Mouse (Mus musculus) left cerebral cortex, postnatal 36 days (tissue): ENCODE measurements at regions not wholly inside any gene's neighbourhood (a gene's known extent, or its start where the extent isn't known, plus 50 kb on each side); places are given as distances from the start of the nearest gene placed in this dataset.

Experiments
- DNase-seq, 2 experiments: peaks; one replicate each; pipeline ENCODE4 v3.0.0; 2021 to 2022; ENCODE audit warnings: low spot score in 2 of 2, mixed read lengths in 1 of 2
- intact Hi-C: fragments of 180-260 bp; cut with DNase I; formaldehyde crosslinking; loops from one replicate; pipeline ENCODE4 v1.15.1; 2025

DNA sequence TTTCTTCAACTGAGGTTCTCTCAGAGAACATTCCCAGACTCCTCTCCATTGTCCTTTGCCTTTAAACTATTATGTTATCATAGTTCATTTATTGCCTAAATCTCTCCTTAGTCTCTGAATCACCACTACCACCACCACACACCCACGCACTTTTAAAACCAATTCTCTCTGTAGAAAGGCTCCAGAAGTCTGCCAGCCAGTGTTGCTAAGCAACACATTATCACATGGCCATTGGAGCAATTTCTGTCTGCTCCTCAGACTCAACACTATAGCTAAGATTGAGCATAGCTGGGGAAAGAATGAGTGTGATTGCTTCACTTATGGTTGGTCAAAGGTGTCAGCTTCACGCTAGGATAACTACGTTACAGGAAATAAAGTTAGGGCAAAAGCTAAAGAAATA, 59.3 kb downstream of the Trap1a start:
- intact Hi-C loops, result no loop called here
- DNase-seq, result peak; percentile 6 to 8

DNA sequence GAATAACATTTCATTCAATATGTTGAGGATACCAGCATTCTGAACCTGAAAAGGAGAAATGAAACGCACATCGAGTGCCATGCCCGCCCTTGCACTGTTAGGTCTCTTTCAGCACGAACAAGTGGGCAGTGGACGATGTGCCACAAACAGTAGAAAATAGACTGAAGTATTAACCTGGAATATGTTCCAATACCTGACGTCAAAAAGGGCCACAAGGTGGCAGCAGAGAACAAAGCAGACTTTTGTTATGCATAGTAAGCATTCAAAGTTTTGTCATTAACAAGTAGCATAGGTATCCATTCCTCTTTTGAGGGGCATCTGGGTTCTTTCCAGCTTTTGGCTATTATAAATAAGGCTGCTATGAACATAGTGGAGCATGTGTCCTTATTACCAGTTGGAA, 63.5 kb upstream of the D330045A20Rik start:
- peak; percentile 17 to 43 for DNase-seq
- intact Hi-C loops, result loop anchor here (5.0 kb wide), 2 partner anchors 251 to 346 kb away; no protein-coding TSS in a partner anchor

DNA sequence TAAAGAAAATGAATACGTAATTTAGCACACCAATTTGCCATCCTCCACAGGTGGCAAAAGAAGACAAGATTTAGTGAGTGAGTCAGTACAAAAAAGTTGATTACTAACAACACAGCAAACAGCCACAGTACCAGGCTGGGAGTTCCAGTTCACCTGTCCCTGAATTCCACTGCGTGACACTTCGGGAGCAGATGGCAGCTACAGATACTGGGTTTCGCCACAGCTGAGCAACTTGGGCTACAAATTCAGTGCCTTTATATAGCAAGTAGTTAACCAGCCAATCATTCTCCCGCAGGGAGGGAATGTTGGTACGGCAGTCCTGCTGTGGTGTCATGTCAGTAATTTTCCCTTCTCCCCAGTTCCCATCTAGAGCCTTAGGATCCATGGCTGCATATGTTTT, 60.3 kb upstream of the D330045A20Rik start:
- no peak for DNase-seq

DNA sequence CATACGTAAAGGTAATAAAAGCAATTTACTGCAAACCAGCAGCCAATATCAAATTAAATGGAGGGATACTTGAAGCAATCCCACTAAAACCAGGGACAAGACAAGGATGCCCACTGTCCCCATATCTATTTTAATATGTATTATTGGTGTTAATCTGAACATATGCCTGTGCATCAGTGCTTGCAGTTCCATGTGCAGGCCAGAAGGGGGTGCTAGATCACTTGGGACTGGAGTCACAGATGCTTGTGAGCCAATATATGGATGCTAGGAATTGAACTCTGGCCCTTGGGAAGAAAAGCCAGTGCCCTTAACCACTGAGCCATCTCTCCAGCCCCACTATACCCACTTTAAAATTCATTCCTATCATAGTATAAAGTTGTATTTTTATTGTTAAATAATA, 55.9 kb upstream of the D330045A20Rik start:
- intact Hi-C loops, result no loop called here
- DNase-seq, result no peak

More for the DNA sequence above, 60.3 kb upstream of the D330045A20Rik start:
- intact Hi-C loops, result loop anchor here (5.0 kb wide), 2 partner anchors 247 to 342 kb away; no protein-coding TSS in a partner anchor
